Mouse (Mus musculus) G1E (cell line): Measurements from ENCODE around the gene Supt3.

Source experiments
- CTCF ChIP-seq: IDR thresholded peaks from 2 replicates; pipeline ENCODE4 v1.5.1; 2012; ENCODE audit warnings: low read depth, low read length, inconsistent platforms, mixed read lengths
- GATA1 ChIP-seq: IDR thresholded peaks from 2 replicates; pipeline ENCODE4 v1.6.1; 2012; ENCODE audit warnings: borderline replicate concordance, low read length, inconsistent platforms, mixed read lengths
- GATA2 ChIP-seq: IDR thresholded peaks from 2 replicates; pipeline ENCODE4 v1.6.1; 2012; ENCODE audit warnings: low read depth, low read length, inconsistent platforms, borderline replicate concordance
- POLR2AphosphoS5 ChIP-seq: IDR thresholded peaks from 2 replicates; pipeline ENCODE4 v1.6.1; 2012; ENCODE audit warnings: low read depth, low read length, inconsistent platforms; ENCODE audit not compliant: insufficient replicate concordance
- TAL1 ChIP-seq: conservative IDR thresholded peaks from 2 replicates; pipeline ENCODE4 v1.6.1; 2012; ENCODE audit warnings: low read depth, low read length, inconsistent platforms, mixed read lengths

GRCm38 (mm10) chr17:45086361-45086760 is 309.4 kb downstream of the Supt3 start:
- TF ChIP-seq TAL1 (no peak), CTCF (no peak), GATA2 (no peak), GATA1 (no peak), POLR2AphosphoS5 (no peak)
